Mouse (Mus musculus) kidney, adult 9 months (tissue): ENCODE measurements at regions not wholly inside any gene's neighbourhood (a gene's known extent, or its start where the extent isn't known, plus 50 kb on each side); places are given as distances from the start of the nearest gene placed in this dataset.

Source experiments
- DNase-seq: peaks from one replicate; pipeline ENCODE4 v3.0.0; 2022

DNA sequence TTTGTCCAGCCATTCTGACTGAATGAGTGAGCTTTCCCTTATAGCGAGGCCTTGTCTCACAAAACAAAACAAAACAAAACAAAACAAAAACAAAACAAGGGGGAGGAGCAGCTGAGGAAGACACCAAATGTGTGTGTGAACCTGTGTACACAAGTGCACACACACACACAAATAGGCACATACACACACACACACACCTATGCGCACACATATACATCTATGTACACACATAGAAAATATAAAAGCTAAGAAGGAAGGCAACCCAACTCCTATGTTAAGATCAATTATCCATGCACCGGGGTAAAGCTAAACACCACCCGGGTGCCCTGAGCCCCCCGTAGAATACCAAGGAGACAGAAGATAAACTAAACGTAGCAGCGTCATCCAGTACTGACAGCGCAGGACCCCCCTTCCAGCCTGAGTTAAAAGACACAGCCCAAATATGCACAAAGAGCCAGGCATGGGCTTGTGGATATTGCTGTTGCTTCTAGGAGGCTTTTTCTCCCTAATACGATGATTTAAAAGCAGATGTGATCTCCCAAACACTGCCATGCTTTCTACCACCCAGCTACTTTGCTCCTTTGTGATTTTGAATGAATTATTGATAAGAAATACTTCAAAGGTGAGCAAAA lies 108.4 kb upstream of the Ptbp2 start:
- no peak for DNase-seq

DNA sequence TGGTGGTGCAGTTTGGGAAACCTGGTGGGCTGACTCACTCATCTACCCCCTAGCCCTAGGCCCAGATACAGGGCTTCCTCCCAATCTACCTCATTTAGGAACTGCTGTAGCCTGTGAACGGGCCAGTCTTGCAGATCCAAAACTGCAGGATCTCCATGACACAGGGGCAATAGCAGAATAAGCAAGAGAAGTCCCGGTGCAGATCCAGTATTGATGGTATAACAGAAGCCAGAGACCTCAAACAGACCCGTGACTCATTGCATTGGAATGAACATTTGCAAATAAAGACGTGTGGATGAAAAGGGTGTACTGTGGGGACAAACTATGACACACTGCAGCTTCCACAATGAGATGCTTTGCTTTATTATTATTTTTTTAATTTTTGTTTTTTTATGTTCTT lies 106.6 kb upstream of the Ptbp2 start:
- DNase-seq: no peak

DNA sequence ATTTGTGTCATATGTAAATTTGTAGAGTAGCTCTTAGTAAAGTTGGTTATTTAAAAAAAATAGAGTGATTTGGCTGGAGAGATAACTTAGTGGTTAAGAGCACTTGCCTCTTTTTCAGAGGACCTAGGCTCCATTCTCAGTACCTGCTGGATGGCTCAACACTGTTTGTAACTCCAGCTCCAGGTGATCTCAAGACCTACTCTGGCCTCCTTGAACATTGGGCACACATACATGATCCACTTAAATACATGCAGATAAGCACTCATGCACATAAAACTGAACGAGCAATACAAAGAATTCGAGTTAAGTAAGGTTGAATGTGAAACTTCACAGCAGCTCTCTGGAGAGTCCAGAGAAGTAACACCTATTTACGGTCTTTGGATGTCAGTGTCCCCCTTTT lies 104.2 kb upstream of the Ptbp2 start:
- DNase-seq: no peak

DNA sequence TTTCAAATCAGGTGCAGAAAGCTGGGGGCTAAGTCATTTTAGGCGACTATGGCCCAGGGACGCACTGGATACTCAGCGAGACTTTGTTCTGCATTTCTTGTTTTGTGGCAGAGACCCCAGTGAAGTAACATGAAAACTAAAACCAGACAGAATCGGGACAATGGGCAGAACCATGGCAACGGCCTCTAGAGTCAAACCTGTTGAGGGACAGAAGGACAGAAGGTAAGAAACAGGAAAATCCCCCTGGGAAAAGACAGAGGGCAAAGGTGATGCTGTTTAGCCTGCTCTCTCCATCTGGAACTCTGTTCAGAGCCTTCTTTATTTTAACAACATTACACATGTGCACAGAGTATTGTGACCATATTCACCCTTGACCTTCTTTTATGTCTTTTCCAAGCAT lies 92.1 kb upstream of the Ptbp2 start:
- DNase-seq: no peak

- DNase-seq: no peak
Measured at GRCm38 (mm10) chr3:119875061-119875460, 90.8 kb upstream of the Ptbp2 start.

DNA sequence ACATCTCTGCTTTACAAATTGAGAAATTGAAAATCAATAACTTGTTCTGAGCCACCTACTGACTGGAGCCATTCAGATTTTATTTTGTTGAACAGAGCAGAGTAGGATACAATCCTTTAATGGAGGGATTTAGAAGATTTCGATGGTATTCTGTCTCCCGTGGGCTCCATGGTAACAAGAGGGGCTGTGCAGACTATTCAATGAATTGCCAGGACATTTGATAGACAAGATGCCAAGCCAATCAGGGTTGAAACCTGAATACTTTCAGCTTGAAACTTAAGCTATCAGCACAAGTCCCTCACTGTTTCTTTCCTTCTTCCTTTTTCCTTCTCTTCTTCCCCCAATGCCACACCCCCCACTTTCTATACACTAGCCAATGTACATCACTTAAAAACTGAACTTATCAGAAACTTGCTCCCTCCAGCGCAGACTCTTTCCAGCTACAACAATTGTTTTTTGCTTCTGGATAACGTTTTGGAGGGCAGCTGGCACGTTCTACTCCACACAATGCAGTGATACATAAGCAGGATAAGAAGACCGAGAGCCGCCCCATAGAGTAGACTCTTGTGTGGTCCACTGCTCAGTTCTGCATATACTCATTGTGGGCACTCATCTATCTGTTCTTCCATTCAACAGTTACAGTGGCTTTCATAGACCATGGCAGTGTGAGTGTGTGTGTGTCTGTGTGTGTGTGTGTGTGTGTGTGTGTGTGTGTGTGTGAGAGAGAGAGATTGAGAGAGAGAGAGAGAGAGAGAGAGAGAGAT lies 78.1 kb upstream of the Ptbp2 start:
- DNase-seq: no peak
